Mouse (Mus musculus) macrophage (primary cell): ENCODE measurements at regions not wholly inside any gene's neighbourhood (a gene's known extent, or its start where the extent isn't known, plus 50 kb on each side); places are given as distances from the start of the nearest gene placed in this dataset.

ENCODE experiments used
- H3K27ac ChIP-seq: fragments of 350-480 bp; formaldehyde crosslinking; 2 replicates; pipeline ENCODE4 v1.9.0; 2021
- H3K36me3 ChIP-seq: fragments of 350-480 bp; formaldehyde crosslinking; 2 replicates; pipeline ENCODE4 v1.9.0; 2021; ENCODE audit errors: inconsistent target
- H3K4me3 ChIP-seq: fragments of 350-480 bp; formaldehyde crosslinking; 2 replicates; pipeline ENCODE4 v1.9.0; 2021; ENCODE audit errors: inconsistent target
- H3K79me2 ChIP-seq: fragments of 350-480 bp; formaldehyde crosslinking; 2 replicates; pipeline ENCODE4 v1.9.0; 2021; ENCODE audit errors: inconsistent target
- WGBS: methylation state at CpG from one replicate; pipeline ENCODE4 v1.1.7; 2026; ENCODE audit warnings: inconsistent platforms; ENCODE audit not compliant: missing documents; 5-methylcytosine and 5-hydroxymethylcytosine counted together

- Histone ChIP-seq H3K79me2 (no peaks in the 10 kb centered on the region), H3K36me3 (no peaks in the 10 kb centered on the region), H3K4me3 (no peak overlapping the region), H3K27ac (no peak overlapping the region)
- WGBS, result 76% methylated on average over 4 of the region's 4 CpGs
These were observed 174.4 kb downstream of the Matn1 start for GRCm38 (mm10) chr4:131118586-131118985.

- WGBS, result 94% methylated on average over 2 of the region's 2 CpGs
- Histone ChIP-seq H3K4me3 (no peak overlapping the region), H3K27ac (no peak overlapping the region), H3K79me2 (no peaks in the 10 kb centered on the region), H3K36me3 (no peaks in the 10 kb centered on the region)
These were observed 175.4 kb downstream of the Matn1 start for GRCm38 (mm10) chr4:131119621-131120020.

GRCm38 (mm10) chr4:131120680-131121079 lies 176.5 kb downstream of the Matn1 start:
- no peaks in the 10 kb centered on the region for H3K79me2 ChIP-seq
- no peak overlapping the region for H3K27ac ChIP-seq
- 93% methylated on average over 5 of the region's 5 CpGs for WGBS
- no peaks in the 10 kb centered on the region for H3K36me3 ChIP-seq
- no peak overlapping the region for H3K4me3 ChIP-seq

- Histone ChIP-seq H3K4me3 (no peak overlapping the region), H3K79me2 (no peaks in the 10 kb centered on the region), H3K36me3 (no peaks in the 10 kb centered on the region), H3K27ac (no peak overlapping the region)
- 56% methylated on average over 7 of the region's 7 CpGs for WGBS
These were observed 181.8 kb downstream of the Matn1 start for GRCm38 (mm10) chr4:131125975-131126374.

- Histone ChIP-seq H3K27ac (no peak overlapping the region), H3K79me2 (no peaks in the 10 kb centered on the region), H3K4me3 (no peak overlapping the region), H3K36me3 (no peaks in the 10 kb centered on the region)
- 74% methylated on average over 6 of the region's 6 CpGs for WGBS
These were observed 182.7 kb downstream of the Matn1 start for GRCm38 (mm10) chr4:131126901-131127300.

- H3K4me3 ChIP-seq, result no peak overlapping the region
- H3K27ac ChIP-seq, result no peak overlapping the region
- H3K36me3 ChIP-seq, result no peaks in the 10 kb centered on the region
- WGBS, result 22% methylated on average over 3 of the region's 3 CpGs
- H3K79me2 ChIP-seq, result no peaks in the 10 kb centered on the region
These were observed 184.5 kb downstream of the Matn1 start for GRCm38 (mm10) chr4:131128646-131129045.

- H3K4me3 ChIP-seq, result no peak overlapping the region
- H3K36me3 ChIP-seq, result no peaks in the 10 kb centered on the region
- WGBS, result 21% methylated on average over 1 of the region's 1 CpGs
- H3K27ac ChIP-seq, result no peak overlapping the region
- H3K79me2 ChIP-seq, result no peaks in the 10 kb centered on the region
These were observed 188.0 kb downstream of the Matn1 start for GRCm38 (mm10) chr4:131132201-131132600.

- WGBS, result 53% methylated on average over 9 of the region's 9 CpGs
- Histone ChIP-seq H3K4me3 (no peak overlapping the region), H3K79me2 (no peaks in the 10 kb centered on the region), H3K27ac (no peak overlapping the region), H3K36me3 (no peaks in the 10 kb centered on the region)
These were observed 188.6 kb downstream of the Matn1 start for GRCm38 (mm10) chr4:131132781-131133180.

- WGBS, result 64% methylated on average over 4 of the region's 4 CpGs
- no peak overlapping the region for H3K4me3 ChIP-seq
- H3K36me3 ChIP-seq, result no peaks in the 10 kb centered on the region
- H3K27ac ChIP-seq, result no peak overlapping the region
- H3K79me2 ChIP-seq, result no peaks in the 10 kb centered on the region
These were observed 191.7 kb downstream of the Matn1 start for GRCm38 (mm10) chr4:131135841-131136240.

- H3K79me2 ChIP-seq, result no peaks in the 10 kb centered on the region
- H3K4me3 ChIP-seq, result no peak overlapping the region
- 87% methylated on average over 13 of the region's 13 CpGs for WGBS
- no peak overlapping the region for H3K27ac ChIP-seq
- no peaks in the 10 kb centered on the region for H3K36me3 ChIP-seq
These were observed 194.7 kb downstream of the Matn1 start for GRCm38 (mm10) chr4:131138891-131139290.

- Histone ChIP-seq H3K36me3 (no peaks in the 10 kb centered on the region), H3K4me3 (no peak overlapping the region), H3K27ac (no peak overlapping the region), H3K79me2 (no peaks in the 10 kb centered on the region)
- WGBS, result 89% methylated on average over 17 of the region's 17 CpGs
These were observed 197.8 kb downstream of the Matn1 start for GRCm38 (mm10) chr4:131141890-131142465.

GRCm38 (mm10) chr4:131145507-131145906 lies 201.3 kb downstream of the Matn1 start:
- no peaks in the 10 kb centered on the region for H3K79me2 ChIP-seq
- no peak overlapping the region for H3K4me3 ChIP-seq
- H3K36me3 ChIP-seq, result no peaks in the 10 kb centered on the region
- no peak overlapping the region for H3K27ac ChIP-seq
- WGBS, result 73% methylated on average over 1 of the region's 1 CpGs

GRCm38 (mm10) chr4:131148042-131148747 lies 204.0 kb downstream of the Matn1 start:
- no peaks in the 10 kb centered on the region for H3K79me2 ChIP-seq
- WGBS, result 77% methylated on average over 16 of the region's 16 CpGs

GRCm38 (mm10) chr4:131149466-131149865 lies 205.3 kb downstream of the Matn1 start:
- Histone ChIP-seq H3K79me2 (no peaks in the 10 kb centered on the region), H3K27ac (no peak overlapping the region), H3K36me3 (no peaks in the 10 kb centered on the region), H3K4me3 (no peak overlapping the region)
- WGBS, result 75% methylated on average over 5 of the region's 5 CpGs

More at GRCm38 (mm10) chr4:131148042-131148747, 204.0 kb downstream of the Matn1 start:
- Histone ChIP-seq H3K4me3 (no peak overlapping the region), H3K36me3 (no peaks in the 10 kb centered on the region), H3K27ac (no peak overlapping the region)

- 61% methylated on average over 5 of the region's 5 CpGs for WGBS
- Histone ChIP-seq H3K36me3 (no peaks in the 10 kb centered on the region), H3K4me3 (no peak overlapping the region)
These were observed 215.5 kb downstream of the Matn1 start for GRCm38 (mm10) chr4:131159712-131160111.

More at GRCm38 (mm10) chr4:131159712-131160111, 215.5 kb downstream of the Matn1 start:
- H3K27ac ChIP-seq, result no peak overlapping the region
- H3K79me2 ChIP-seq, result no peaks in the 10 kb centered on the region
